Mouse (Mus musculus) heart, adult 11 months (tissue): ENCODE measurements around the gene Cptp.

ENCODE experiments used
- DNase-seq: peaks from one replicate; pipeline ENCODE4 v3.0.0; 2022

Gene Cptp

DNA sequence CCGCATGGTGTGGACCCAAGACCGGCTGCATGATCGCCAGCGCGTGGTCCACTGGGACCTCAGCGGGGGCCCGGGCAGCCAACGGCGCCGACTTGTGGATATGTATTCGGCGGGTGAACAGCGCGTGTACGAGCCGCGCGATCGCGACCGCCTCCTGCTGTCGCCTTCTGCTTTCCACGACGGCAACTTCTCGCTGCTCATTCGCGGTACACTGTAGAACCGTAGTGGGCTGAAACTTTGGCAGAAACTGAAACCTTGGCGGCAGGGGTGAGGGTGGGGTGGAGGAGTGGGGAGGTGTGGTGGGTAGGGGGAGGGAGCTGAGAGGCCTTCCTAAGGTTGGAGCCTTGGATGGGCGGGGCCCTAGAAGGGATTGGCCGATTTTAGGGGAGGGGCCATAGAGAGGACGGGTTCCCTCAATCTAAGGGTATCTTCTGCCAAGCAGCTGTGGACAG is 28.2 kb downstream of the Cptp start:
- peak; percentile 98 for DNase-seq

GRCm38 (mm10) chr4:155840076-155841002 is 28.9 kb downstream of the Cptp start:
- DNase-seq: no peak

DNA sequence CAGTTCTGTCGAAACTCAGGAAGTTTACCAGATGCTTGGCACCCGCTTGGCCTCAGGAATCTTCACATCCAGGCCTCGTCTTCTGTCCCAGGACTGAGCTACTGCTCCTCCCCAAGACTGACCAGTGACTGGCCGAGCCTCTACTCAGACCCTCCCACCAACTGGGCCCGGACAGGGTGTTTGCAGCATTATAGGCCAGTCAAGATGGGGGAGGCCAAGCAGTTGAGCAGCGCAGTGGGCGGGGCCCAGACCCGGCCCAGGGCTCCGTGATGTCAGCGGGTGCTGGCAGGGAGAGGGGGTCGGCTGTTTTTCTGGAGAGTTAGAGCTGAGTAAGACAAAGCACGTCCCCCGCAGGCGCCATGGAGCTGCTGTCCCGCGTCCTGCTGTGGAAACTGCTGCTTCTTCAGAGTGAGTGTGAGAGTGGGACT is 29.7 kb downstream of the Cptp start, which contains the start of gene Mxra8:
TSS of gene Mxra8 (plus strand) at position 198 of the 428 bp plus-strand sequence.
- peak; percentile 100 for DNase-seq

- peak; percentile 98 for DNase-seq
Observed at GRCm38 (mm10) chr4:155838187-155839153, 30.8 kb downstream of the Cptp start.

GRCm38 (mm10) chr4:155837404-155838010 is 31.7 kb downstream of the Cptp start:
- DNase-seq: peak; percentile 99

DNA sequence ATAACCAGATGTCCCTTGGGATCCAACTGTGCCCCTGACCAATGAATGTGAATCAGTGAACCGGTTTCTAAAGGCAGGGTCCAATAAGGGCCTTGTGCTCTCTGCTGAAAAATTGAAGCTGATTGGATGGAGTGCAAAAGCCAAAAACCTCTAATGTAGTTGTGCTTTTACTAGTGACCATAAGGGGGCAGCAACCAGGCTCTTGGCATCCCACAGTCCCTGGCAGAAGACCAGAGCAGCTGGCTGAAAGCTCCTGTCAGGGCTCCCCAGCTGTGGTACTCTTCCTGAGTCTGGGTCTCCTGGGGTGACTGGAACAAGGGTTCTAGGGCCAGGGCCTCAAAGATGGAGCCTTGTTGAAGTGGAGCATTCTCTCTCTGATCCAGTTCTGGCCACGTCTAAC is 35.4 kb downstream of the Cptp start:
- DNase-seq: peak; percentile 98

GRCm38 (mm10) chr4:155833234-155833633 is 36.0 kb downstream of the Cptp start:
- peak; percentile 94 for DNase-seq

- peak; percentile 92 for DNase-seq
Observed at GRCm38 (mm10) chr4:155832321-155832720, 36.9 kb downstream of the Cptp start.

DNA sequence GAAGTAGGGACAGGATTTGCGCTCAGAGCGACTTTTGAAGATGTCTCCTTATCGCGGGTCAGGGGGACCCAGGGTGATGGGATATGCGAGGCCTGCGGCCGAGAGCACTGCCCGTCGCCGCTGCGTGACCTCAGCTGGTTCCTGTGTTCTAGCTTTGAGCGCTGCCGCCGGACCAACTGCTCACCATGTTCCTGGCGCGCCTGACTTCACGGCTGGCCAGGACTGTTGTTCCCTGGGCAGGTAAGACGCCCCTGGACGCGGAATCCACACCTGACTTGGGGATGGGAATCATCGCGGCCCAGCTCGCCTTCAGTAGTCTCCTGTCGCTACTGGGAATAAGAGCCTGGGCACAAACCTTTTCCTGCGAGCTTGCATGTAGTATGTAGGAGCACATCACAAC is 37.4 kb downstream of the Cptp start:
- no peak for DNase-seq

- DNase-seq: peak; percentile 99
Observed at GRCm38 (mm10) chr4:155831205-155831766, 38.0 kb downstream of the Cptp start, which contains the start of gene Aurkaip1. Aurkaip1 (plus strand) TSS chr4:155831272.

DNA sequence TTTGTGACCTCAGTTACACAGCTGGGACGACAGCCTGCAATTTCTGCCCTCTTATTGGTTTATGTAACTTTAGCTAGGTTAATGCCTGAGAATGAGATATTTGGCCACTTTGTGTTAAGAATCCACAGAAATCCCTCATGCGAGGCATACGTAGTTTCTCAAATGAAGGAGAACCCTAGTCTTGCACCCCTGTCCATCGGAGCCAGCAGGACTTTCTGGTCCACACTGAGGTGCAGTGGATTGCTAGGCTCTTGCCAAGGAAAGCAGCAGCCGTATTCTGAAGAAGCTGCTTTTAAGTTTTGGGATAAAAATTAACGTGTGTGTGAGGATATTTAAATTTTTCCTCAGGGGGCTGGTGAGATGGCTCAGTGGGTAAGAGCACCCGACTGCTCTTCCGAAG is 38.6 kb downstream of the Cptp start:
- no peak for DNase-seq

- DNase-seq: no peak
Observed at GRCm38 (mm10) chr4:155829866-155830265, 39.4 kb downstream of the Cptp start.

- DNase-seq: no peak
Observed at GRCm38 (mm10) chr4:155823443-155823842, 45.8 kb downstream of the Cptp start.

- peak; percentile 85 for DNase-seq
Observed at GRCm38 (mm10) chr4:155821025-155821424, 48.2 kb downstream of the Cptp start.

DNA sequence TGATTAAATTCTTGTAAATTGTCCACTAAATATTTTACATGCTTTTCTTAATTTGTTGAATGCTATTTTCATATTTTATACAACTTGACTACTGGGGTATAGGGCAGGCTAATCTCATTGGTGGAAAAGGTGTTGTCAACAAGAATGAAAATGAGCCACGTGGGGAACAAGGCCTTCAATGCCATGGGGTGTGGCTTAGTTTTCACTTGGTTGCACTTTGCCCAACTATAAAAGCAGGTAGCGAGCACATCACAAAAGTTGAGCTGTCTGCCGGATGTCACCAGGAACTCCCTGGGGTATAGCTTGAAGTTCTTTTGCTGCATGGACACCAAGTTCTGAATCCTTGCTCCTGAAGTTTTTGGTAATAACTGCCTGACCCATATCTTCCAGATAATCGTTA is 51.7 kb downstream of the Cptp start:
- peak; percentile 64 for DNase-seq
